Mouse (Mus musculus) hindlimb bud, embryonic 11.5 days (tissue): ENCODE measurements at regions not wholly inside any gene's neighbourhood (a gene's known extent, or its start where the extent isn't known, plus 50 kb on each side); places are given as distances from the start of the nearest gene placed in this dataset.

Source experiments
- DNase-seq: peaks from one replicate; pipeline ENCODE4 v3.0.0-alpha.2; 2012; ENCODE audit warnings: low read depth, low spot score; ENCODE audit errors: extremely low spot score

DNA sequence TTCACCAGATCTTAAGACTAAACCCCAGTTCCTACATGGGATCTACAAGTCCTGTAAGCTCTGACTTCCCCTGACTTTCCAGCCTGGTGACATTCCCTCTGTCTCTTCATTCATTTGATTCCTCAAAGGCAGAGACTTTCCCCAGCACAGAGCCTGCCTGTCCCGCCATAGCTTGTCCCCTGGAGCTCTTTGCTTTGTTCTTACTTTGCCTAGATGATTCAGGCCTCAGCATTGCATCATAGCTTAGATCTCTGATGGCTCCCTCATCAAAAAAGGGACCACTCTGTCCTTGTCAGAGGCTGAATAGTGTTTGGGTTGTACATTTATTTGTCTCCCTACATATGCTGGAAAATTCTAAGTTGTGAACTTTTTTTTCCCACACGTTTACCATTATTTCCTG, 57.6 kb upstream of the Exoc6 start:
- DNase-seq: no peak

DNA sequence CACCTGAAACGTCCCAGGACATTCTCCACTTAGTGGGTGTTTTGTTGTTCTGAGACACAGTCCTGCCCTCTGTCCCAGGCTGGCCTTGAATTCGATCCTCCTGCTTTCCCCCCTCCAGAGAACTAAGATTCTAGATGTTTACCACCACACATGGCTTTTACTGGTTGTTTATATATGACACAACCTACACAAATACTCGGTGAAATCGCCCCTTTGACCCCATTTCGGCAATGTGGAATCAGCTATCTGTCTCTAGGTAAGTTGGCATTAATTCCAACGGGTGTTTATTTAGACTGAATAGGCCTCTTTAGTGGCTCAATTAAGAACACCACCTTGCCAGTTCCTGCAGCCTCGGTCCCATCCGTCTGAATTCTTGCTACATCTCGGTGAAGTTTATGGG, 56.8 kb upstream of the Exoc6 start:
- DNase-seq: no peak

GRCm38 (mm10) chr19:37493921-37494485, 56.2 kb upstream of the Exoc6 start:
- DNase-seq: peak; percentile 12

DNA sequence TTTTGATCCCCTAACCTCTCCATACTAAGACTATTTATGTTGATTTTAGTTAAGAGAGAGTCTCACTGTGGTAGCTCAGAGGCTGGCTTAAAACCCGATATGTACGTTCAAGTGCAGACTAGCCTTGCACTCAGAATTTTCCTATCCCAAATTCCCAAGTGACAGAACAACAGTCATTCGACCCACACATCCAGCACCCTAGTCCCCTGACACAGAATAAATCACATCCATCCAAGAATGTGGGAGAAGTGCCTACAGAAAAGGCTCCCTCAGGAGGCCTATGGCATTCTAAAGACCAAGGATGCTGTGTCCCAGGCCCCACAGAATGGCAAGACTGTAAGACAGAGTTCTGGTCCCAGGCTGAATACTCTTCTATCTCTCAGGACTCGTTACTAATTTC, 55.4 kb upstream of the Exoc6 start:
- no peak for DNase-seq

DNA sequence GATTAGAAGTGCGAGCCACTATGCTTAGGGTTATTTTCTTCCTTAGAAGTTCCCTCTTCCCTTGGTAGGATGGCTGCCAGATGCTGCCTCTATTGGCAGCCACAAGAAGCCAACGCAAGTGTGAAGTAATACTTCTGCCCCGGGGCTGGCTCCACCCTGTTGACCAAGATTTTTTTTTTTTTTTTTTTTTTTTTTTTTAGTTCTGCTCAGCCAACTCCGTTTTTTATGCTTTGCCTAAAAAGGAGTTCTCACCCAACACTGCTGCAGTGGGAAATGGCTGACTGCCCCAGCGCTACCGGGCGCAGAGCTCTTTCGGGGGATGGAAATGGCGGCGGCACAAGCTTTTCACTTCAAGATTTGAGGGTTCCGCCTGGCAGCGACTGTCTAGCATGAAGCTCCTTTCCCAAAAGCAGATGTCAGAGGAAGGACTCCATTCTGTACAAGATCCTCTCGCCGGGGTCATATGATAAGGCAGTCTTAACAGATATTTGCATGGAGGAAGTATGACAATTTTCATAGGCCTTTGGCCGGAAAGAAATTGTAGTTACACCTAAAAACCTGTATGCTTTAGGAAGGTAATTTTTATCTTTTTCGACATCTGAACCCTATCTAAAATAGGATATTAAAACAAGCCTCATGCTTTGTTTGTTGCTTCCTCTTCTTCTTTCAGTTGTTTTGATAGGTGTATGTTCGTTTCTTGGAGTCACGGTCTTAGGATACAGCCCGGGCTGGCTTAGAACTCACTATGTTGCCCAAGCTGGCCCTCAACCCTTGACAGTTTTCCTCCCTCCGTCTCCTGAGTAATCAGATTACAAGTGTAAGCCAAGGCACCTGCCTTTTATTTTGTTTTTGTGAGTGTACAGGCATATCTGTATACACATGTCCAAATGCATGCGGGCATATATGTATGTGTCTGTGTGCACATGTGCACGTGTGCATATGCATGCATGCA, 54.6 kb upstream of the Exoc6 start:
- no peak for DNase-seq

DNA sequence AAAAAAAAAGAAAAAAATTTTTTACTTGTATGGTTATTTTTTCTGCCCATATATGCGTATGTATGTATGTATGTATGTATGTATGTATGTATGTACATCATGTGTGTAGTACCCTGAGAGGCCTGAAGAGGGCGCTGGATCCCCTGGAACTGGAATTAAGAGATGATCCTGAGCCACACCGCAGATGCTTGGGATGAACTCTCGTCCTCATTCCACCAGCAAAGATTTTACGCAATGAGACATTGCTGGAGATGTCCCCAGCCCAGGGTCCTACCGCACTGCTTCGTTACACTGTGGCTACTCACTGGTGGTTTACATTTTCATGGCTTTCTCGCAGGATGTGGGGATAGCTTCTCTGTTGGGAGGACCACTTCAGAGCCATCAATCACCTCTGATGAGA, 53.5 kb upstream of the Exoc6 start:
- no peak for DNase-seq

- DNase-seq: no peak
These were observed 53.1 kb upstream of the Exoc6 start for GRCm38 (mm10) chr19:37497161-37497560.

DNA sequence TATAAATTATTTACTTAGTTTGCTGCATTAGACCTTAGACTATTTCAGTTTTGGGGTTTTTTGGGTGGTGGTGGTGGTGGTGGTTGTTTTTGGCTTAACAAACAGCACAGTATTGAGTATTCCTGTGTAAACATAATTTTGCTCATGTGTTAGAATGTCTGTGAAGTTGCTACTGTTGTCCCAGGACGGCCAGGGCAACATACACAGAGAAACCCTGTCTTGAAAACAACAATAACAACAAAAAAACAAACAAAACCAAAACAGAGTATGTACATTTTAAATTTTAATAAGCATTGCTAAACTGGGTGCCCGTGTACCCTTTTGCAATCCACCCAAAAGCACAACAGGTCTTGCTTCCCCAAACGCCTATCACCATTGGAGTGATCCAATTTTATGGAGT, 51.8 kb upstream of the Exoc6 start:
- no peak for DNase-seq
